Mouse (Mus musculus): ENCODE results near the gene Syne1. TPM values are rescaled to one million over a fixed set of nuclear protein-coding genes. Genes with fewer than 3 reads are reported as not detected.
A peak's percentile ranks its signal among the peaks of the same experiment; 100 is the strongest.

The Syne1 gene
- total RNA-seq, 1 experiment from 2014 or later: 63.5 TPM

GRCm38 (mm10) chr10:5527634-5528033 is 23.6 kb downstream of the Syne1 start:
- ATAC-seq (replicated peaks; ENCODE audit: insufficient number of reproducible peaks, low FRiP score, low TSS enrichment, poor library complexity, severe bottlenecking): no peak

- ATAC-seq (replicated peaks; ENCODE audit: insufficient number of reproducible peaks, low FRiP score, low TSS enrichment, poor library complexity, severe bottlenecking): no peak
Measured at GRCm38 (mm10) chr10:5522904-5523303, 28.4 kb downstream of the Syne1 start.

- ATAC-seq (replicated peaks; ENCODE audit: insufficient number of reproducible peaks, low FRiP score, low TSS enrichment, poor library complexity, severe bottlenecking): no peak
Measured at GRCm38 (mm10) chr10:5522276-5522675, 29.0 kb downstream of the Syne1 start.

- no peak for ATAC-seq (replicated peaks; ENCODE audit: insufficient number of reproducible peaks, low FRiP score, low TSS enrichment, poor library complexity, severe bottlenecking)
Measured at GRCm38 (mm10) chr10:5520695-5521094, 30.6 kb downstream of the Syne1 start.

- ATAC-seq (replicated peaks; ENCODE audit: insufficient number of reproducible peaks, low FRiP score, low TSS enrichment, poor library complexity, severe bottlenecking): no peak
Measured at GRCm38 (mm10) chr10:5515330-5515729, 36.0 kb downstream of the Syne1 start.

GRCm38 (mm10) chr10:5514134-5514533 is 37.1 kb downstream of the Syne1 start:
- ATAC-seq (replicated peaks; ENCODE audit: insufficient number of reproducible peaks, low FRiP score, low TSS enrichment, poor library complexity, severe bottlenecking): no peak

GRCm38 (mm10) chr10:5512285-5512684 is 39.0 kb downstream of the Syne1 start:
- no peak for ATAC-seq (replicated peaks; ENCODE audit: insufficient number of reproducible peaks, low FRiP score, low TSS enrichment, poor library complexity, severe bottlenecking)

- ATAC-seq (replicated peaks; ENCODE audit: insufficient number of reproducible peaks, low FRiP score, low TSS enrichment, poor library complexity, severe bottlenecking): no peak
Measured at GRCm38 (mm10) chr10:5511403-5511802, 39.9 kb downstream of the Syne1 start.

- ATAC-seq (replicated peaks; ENCODE audit: insufficient number of reproducible peaks, low FRiP score, low TSS enrichment, poor library complexity, severe bottlenecking): no peak
Measured at GRCm38 (mm10) chr10:5507478-5507877, 43.8 kb downstream of the Syne1 start.

- ATAC-seq (replicated peaks; ENCODE audit: insufficient number of reproducible peaks, low FRiP score, low TSS enrichment, poor library complexity, severe bottlenecking): no peak
Measured at GRCm38 (mm10) chr10:5504761-5505160, 46.5 kb downstream of the Syne1 start.

GRCm38 (mm10) chr10:5503909-5504308 is 47.4 kb downstream of the Syne1 start:
- no peak for ATAC-seq (replicated peaks; ENCODE audit: insufficient number of reproducible peaks, low FRiP score, low TSS enrichment, poor library complexity, severe bottlenecking)

GRCm38 (mm10) chr10:5499684-5500369 is 51.5 kb downstream of the Syne1 start:
- peak; percentile 82 for ATAC-seq (replicated peaks; ENCODE audit: insufficient number of reproducible peaks, low FRiP score, low TSS enrichment, poor library complexity, severe bottlenecking)

GRCm38 (mm10) chr10:5497859-5498258 is 53.4 kb downstream of the Syne1 start:
- no peak for ATAC-seq (replicated peaks; ENCODE audit: insufficient number of reproducible peaks, low FRiP score, low TSS enrichment, poor library complexity, severe bottlenecking)

- ATAC-seq (replicated peaks; ENCODE audit: insufficient number of reproducible peaks, low FRiP score, low TSS enrichment, poor library complexity, severe bottlenecking): no peak
Measured at GRCm38 (mm10) chr10:5491050-5491449, 60.2 kb downstream of the Syne1 start.

GRCm38 (mm10) chr10:5490029-5490428 is 61.3 kb downstream of the Syne1 start:
- ATAC-seq (replicated peaks; ENCODE audit: insufficient number of reproducible peaks, low FRiP score, low TSS enrichment, poor library complexity, severe bottlenecking): no peak

- ATAC-seq (replicated peaks; ENCODE audit: insufficient number of reproducible peaks, low FRiP score, low TSS enrichment, poor library complexity, severe bottlenecking): no peak
Measured at GRCm38 (mm10) chr10:5488097-5488496, 63.2 kb downstream of the Syne1 start.

GRCm38 (mm10) chr10:5480552-5481550 is 70.4 kb downstream of the Syne1 start:
- ATAC-seq (replicated peaks; ENCODE audit: insufficient number of reproducible peaks, low FRiP score, low TSS enrichment, poor library complexity, severe bottlenecking): no peak

GRCm38 (mm10) chr10:5480097-5480496 is 71.2 kb downstream of the Syne1 start:
- ATAC-seq (replicated peaks; ENCODE audit: insufficient number of reproducible peaks, low FRiP score, low TSS enrichment, poor library complexity, severe bottlenecking): no peak

GRCm38 (mm10) chr10:5468638-5469037 is 82.6 kb downstream of the Syne1 start:
- no peak for ATAC-seq (replicated peaks; ENCODE audit: insufficient number of reproducible peaks, low FRiP score, low TSS enrichment, poor library complexity, severe bottlenecking)

- ATAC-seq (replicated peaks; ENCODE audit: insufficient number of reproducible peaks, low FRiP score, low TSS enrichment, poor library complexity, severe bottlenecking): no peak
Measured at GRCm38 (mm10) chr10:5453830-5454229, 97.5 kb downstream of the Syne1 start.

Measured in monocyte, adult 5-6 weeks (primary cell).